Mouse (Mus musculus) embryonic fibroblast, embryonic 13.5 days (primary cell): Measurements from ENCODE around the gene Gm11733.

Experiments
- CTCF ChIP-seq: IDR thresholded peaks from 2 replicates; pipeline ENCODE4 v1.5.1; 2011; ENCODE audit warnings: mild to moderate bottlenecking, control low read depth, low read length, moderate library complexity, borderline replicate concordance; ENCODE audit not compliant: insufficient read depth
- POLR2A ChIP-seq: IDR thresholded peaks from 2 replicates; pipeline ENCODE4 v1.6.1; 2011; ENCODE audit warnings: low read depth, mild to moderate bottlenecking, control low read depth, low read length, moderate library complexity

GRCm38 (mm10) chr11:117492209-117492505 is 8.0 kb downstream of the Gm11733 start:
- TF ChIP-seq CTCF (no peak), POLR2A (no peak)
